Mouse (Mus musculus) G1E (cell line): ENCODE results near the gene Tkfc. TPM values are rescaled to one million over a fixed set of nuclear protein-coding genes. Genes with fewer than 3 reads are reported as not detected.

Source experiments
- ATAC-seq: 2 replicates; pipeline ENCODE4 v1.8.0; 2016; ENCODE audit warnings: mild to moderate bottlenecking; ENCODE audit not compliant: insufficient number of reproducible peaks, poor library complexity, low FRiP score, severe bottlenecking; ENCODE audit errors: extremely low read depth
- DNase-seq: peaks from one replicate; pipeline ENCODE4 v3.0.0; 2012; ENCODE audit warnings: low spot score
- H3K27me3 ChIP-seq: 2 replicates; pipeline ENCODE4 v1.6.1; 2012; ENCODE audit warnings: mild to moderate bottlenecking, low read length, inconsistent platforms; ENCODE audit not compliant: insufficient read depth
- H3K36me3 ChIP-seq: replicated peaks from 2 replicates; pipeline ENCODE3; 2012; ENCODE audit warnings: mild to moderate bottlenecking, inconsistent platforms
- H3K4me1 ChIP-seq: 2 replicates; pipeline ENCODE4 v1.6.1; 2012; ENCODE audit warnings: low read depth, low read length, inconsistent platforms, mixed read lengths; ENCODE audit not compliant: insufficient read depth
- H3K4me3 ChIP-seq: 2 replicates; pipeline ENCODE4 v1.5.1; 2012; ENCODE audit warnings: low read depth, mild to moderate bottlenecking, inconsistent platforms, low read length, moderate library complexity, mixed read lengths
- H3K9me3 ChIP-seq: replicated peaks from 2 replicates; pipeline ENCODE4 v1.6.1; 2012; ENCODE audit warnings: inconsistent platforms
- CTCF ChIP-seq: IDR thresholded peaks from 2 replicates; pipeline ENCODE4 v1.5.1; 2012; ENCODE audit warnings: low read depth, low read length, inconsistent platforms, mixed read lengths
- GATA1 ChIP-seq: IDR thresholded peaks from 2 replicates; pipeline ENCODE4 v1.6.1; 2012; ENCODE audit warnings: borderline replicate concordance, low read length, inconsistent platforms, mixed read lengths
- GATA2 ChIP-seq: IDR thresholded peaks from 2 replicates; pipeline ENCODE4 v1.6.1; 2012; ENCODE audit warnings: low read depth, low read length, inconsistent platforms, borderline replicate concordance
- POLR2AphosphoS5 ChIP-seq: IDR thresholded peaks from 2 replicates; pipeline ENCODE4 v1.6.1; 2012; ENCODE audit warnings: low read depth, low read length, inconsistent platforms; ENCODE audit not compliant: insufficient replicate concordance
- TAL1 ChIP-seq: conservative IDR thresholded peaks from 2 replicates; pipeline ENCODE4 v1.6.1; 2012; ENCODE audit warnings: low read depth, low read length, inconsistent platforms, mixed read lengths
- polyA plus RNA-seq: library from polyadenylated mRNA; stranded (reverse); fragments of >175 nt; gene quantifications from 2 replicates; pipeline ENCODE4 v1.2.3, GENCODE M21; 2012
- total RNA-seq, 2 experiments: library from RNA; stranded (forward) in 1 of 2; stranded (reverse) in 1 of 2; fragments of 200-1000 nt in 1 of 2; fragments of >200 nt in 1 of 2; fragmentation: Nextera tagmentation in 1 of 2; gene quantifications; 2 replicates each; pipeline ENCODE4 v1.2.3; 2014 to 2017

The Tkfc gene
- total and polyA plus RNA-seq, 3 experiments = 4.6 to 11.7 (median 6.8) TPM

DNA sequence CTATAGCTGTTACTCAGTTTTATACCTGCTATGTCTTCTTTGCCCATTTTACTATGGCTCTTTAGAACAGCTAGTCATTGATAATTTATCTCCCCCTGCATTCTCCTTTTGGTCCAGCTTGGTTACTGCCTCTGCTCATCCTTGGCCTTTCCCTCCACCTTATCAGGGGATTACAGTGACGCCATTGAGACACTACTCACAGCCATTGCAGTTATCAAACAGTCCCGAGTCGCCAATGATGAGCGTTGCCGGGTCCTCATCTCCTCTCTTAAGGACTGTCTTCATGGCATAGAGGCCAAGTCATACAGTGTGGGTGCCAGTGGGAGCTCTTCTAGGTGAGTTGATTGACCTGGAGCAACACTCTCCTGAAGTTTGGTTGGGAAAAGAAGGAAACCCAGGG lies 66.0 kb downstream of the Tkfc start:
- ATAC-seq (no peak), DNase-seq (no peak)
- TF ChIP-seq GATA2 (no peak), CTCF (no peak), POLR2AphosphoS5 (no peak), TAL1 (no peak), GATA1 (no peak)
- no peak overlapping the region for H3K4me3 ChIP-seq
- no peaks in the 10 kb centered on the region for H3K9me3 ChIP-seq
- H3K36me3 ChIP-seq = peaks cover 91% of the 10 kb centered on the region
- H3K27me3 ChIP-seq = no peaks in the 10 kb centered on the region
- peaks cover 2% of the 10 kb centered on the region; the same call in 1 of the 2 replicates for H3K4me1 ChIP-seq

Other genes with a start within 250 kb of the Tkfc start
- gene Syt7, start 216.6 kb downstream of the Tkfc start, total RNA-seq (2014; fragmentation: Nextera tagmentation) = 3.8 TPM in 1 of 2 replicates, not detected in the other
- under 0.01 and 0.05 TPM in 2 replicates for gene Syt7, start 216.6 kb downstream of the Tkfc start, total RNA-seq (2017)
- not detected in 2 replicates for gene Syt7, start 216.6 kb downstream of the Tkfc start, polyA plus RNA-seq
- gene Lrrc10b, start 148.2 kb downstream of the Tkfc start, total RNA-seq (2014; fragmentation: Nextera tagmentation) = not detected in 2 replicates
- gene Lrrc10b, start 148.2 kb downstream of the Tkfc start, total RNA-seq (2017) = 0.06 TPM in 1 of 2 replicates, not detected in the other
- gene Lrrc10b, start 148.2 kb downstream of the Tkfc start, polyA plus RNA-seq = not detected in 2 replicates
- 0.53 and 1.1 TPM in 2 replicates for gene Ppp1r32, start 122.7 kb downstream of the Tkfc start, total RNA-seq (2014; fragmentation: Nextera tagmentation)
- 0.12 TPM in 1 of 2 replicates, not detected in the other for gene Ppp1r32, start 122.7 kb downstream of the Tkfc start, total RNA-seq (2017)
- 0.51 and 0.52 TPM in 2 replicates for gene Ppp1r32, start 122.7 kb downstream of the Tkfc start, polyA plus RNA-seq
- 108 and 119 TPM in 2 replicates for gene Cpsf7, start 80.4 kb downstream of the Tkfc start, total RNA-seq (2014; fragmentation: Nextera tagmentation)
- gene Cpsf7, start 80.4 kb downstream of the Tkfc start, total RNA-seq (2017) = 48.5 and 48.6 TPM in 2 replicates
- 47.4 and 69.0 TPM in 2 replicates for gene Cpsf7, start 80.4 kb downstream of the Tkfc start, polyA plus RNA-seq
- gene Sdhaf2, start 79.5 kb downstream of the Tkfc start, total RNA-seq (2014; fragmentation: Nextera tagmentation) = 89.1 and 102 TPM in 2 replicates
- 145 and 154 TPM in 2 replicates for gene Sdhaf2, start 79.5 kb downstream of the Tkfc start, total RNA-seq (2017)
- gene Sdhaf2, start 79.5 kb downstream of the Tkfc start, polyA plus RNA-seq = 5.7 and 7.0 TPM in 2 replicates
- gene Tmem216, start 49.4 kb downstream of the Tkfc start, total RNA-seq (2014; fragmentation: Nextera tagmentation) = 20.3 and 25.6 TPM in 2 replicates
- 14.6 and 17.5 TPM in 2 replicates for gene Tmem216, start 49.4 kb downstream of the Tkfc start, total RNA-seq (2017)
- gene Tmem216, start 49.4 kb downstream of the Tkfc start, polyA plus RNA-seq = 1.7 and 1.9 TPM in 2 replicates
- 23.1 and 23.5 TPM in 2 replicates for gene Cyb561a3, start 28.5 kb downstream of the Tkfc start, total RNA-seq (2014; fragmentation: Nextera tagmentation)
- 18.0 and 22.5 TPM in 2 replicates for gene Cyb561a3, start 28.5 kb downstream of the Tkfc start, total RNA-seq (2017)
- 6.3 and 8.2 TPM in 2 replicates for gene Cyb561a3, start 28.5 kb downstream of the Tkfc start, polyA plus RNA-seq
- 50.1 and 61.6 TPM in 2 replicates for gene Tmem138, start 28.3 kb downstream of the Tkfc start, total RNA-seq (2014; fragmentation: Nextera tagmentation)
- 9.7 and 13.5 TPM in 2 replicates for gene Tmem138, start 28.3 kb downstream of the Tkfc start, total RNA-seq (2017)
- gene Tmem138, start 28.3 kb downstream of the Tkfc start, polyA plus RNA-seq = 4.6 and 5.0 TPM in 2 replicates
- 334 and 389 TPM in 2 replicates for gene Ddb1, start 327 bp downstream of the Tkfc start, total RNA-seq (2014; fragmentation: Nextera tagmentation)
- 516 and 542 TPM in 2 replicates for gene Ddb1, start 327 bp downstream of the Tkfc start, total RNA-seq (2017)
- gene Ddb1, start 327 bp downstream of the Tkfc start, polyA plus RNA-seq = 29.5 and 30.8 TPM in 2 replicates
- gene Vwce, start 28.6 kb upstream of the Tkfc start, total RNA-seq (2014; fragmentation: Nextera tagmentation) = 1.2 and 1.4 TPM in 2 replicates
- 0.06 and 0.16 TPM in 2 replicates for gene Vwce, start 28.6 kb upstream of the Tkfc start, total RNA-seq (2017)
- 0.24 and 0.32 TPM in 2 replicates for gene Vwce, start 28.6 kb upstream of the Tkfc start, polyA plus RNA-seq
- 1.6 and 2.4 TPM in 2 replicates for gene Pga5, start 72.4 kb upstream of the Tkfc start, total RNA-seq (2014; fragmentation: Nextera tagmentation)
- gene Pga5, start 72.4 kb upstream of the Tkfc start, total RNA-seq (2017) = 1.6 and 1.9 TPM in 2 replicates
- 0.14 TPM in 2 replicates for gene Pga5, start 72.4 kb upstream of the Tkfc start, polyA plus RNA-seq
- gene Vps37c, start 83.1 kb upstream of the Tkfc start, total RNA-seq (2014; fragmentation: Nextera tagmentation) = 16.3 and 27.1 TPM in 2 replicates
- 5.2 TPM in 2 replicates for gene Vps37c, start 83.1 kb upstream of the Tkfc start, total RNA-seq (2017)
- 34.9 and 40.0 TPM in 2 replicates for gene Vps37c, start 83.1 kb upstream of the Tkfc start, polyA plus RNA-seq
- not detected in 2 replicates for gene Cd5, start 133.3 kb upstream of the Tkfc start, total RNA-seq (2014; fragmentation: Nextera tagmentation)
- 0.11 and 0.17 TPM in 2 replicates for gene Cd5, start 133.3 kb upstream of the Tkfc start, total RNA-seq (2017)
- gene Cd5, start 133.3 kb upstream of the Tkfc start, polyA plus RNA-seq = not detected in 2 replicates
- gene Cd6, start 224.4 kb upstream of the Tkfc start, total RNA-seq (2014; fragmentation: Nextera tagmentation) = not detected in 2 replicates
- gene Cd6, start 224.4 kb upstream of the Tkfc start, total RNA-seq (2017) = 0.11 and 0.41 TPM in 2 replicates
- not detected in 2 replicates for gene Cd6, start 224.4 kb upstream of the Tkfc start, polyA plus RNA-seq
- gene Slc15a3, start 234.1 kb upstream of the Tkfc start, total RNA-seq (2014; fragmentation: Nextera tagmentation) = not detected in 2 replicates
- under 0.01 and 0.05 TPM in 2 replicates for gene Slc15a3, start 234.1 kb upstream of the Tkfc start, total RNA-seq (2017)
- gene Slc15a3, start 234.1 kb upstream of the Tkfc start, polyA plus RNA-seq = 0.01 and 0.02 TPM in 2 replicates